Mouse (Mus musculus) embryonic facial prominence, embryonic 11.5 days (tissue): ENCODE measurements around the gene Madd. TPM values are rescaled to one million over a fixed set of nuclear protein-coding genes. Genes with fewer than 3 reads are reported as not detected.

Experiments
- ATAC-seq: fragments of 200-750 bp; cut with Nextera tagmentation; replicated peaks from 2 replicates; pipeline ENCODE4 v1.8.0; 2017; ENCODE audit warnings: low read depth; ENCODE audit not compliant: insufficient number of reproducible peaks, low FRiP score, low TSS enrichment
- DNase-seq: peaks from one replicate; pipeline ENCODE4 v3.0.0-alpha.2; 2015; ENCODE audit warnings: low spot score
- H3K27ac ChIP-seq: fragments of 300-500 bp; sonication (generic); replicated peaks from 2 replicates; pipeline ENCODE4 v1.5.1; 2014; ENCODE audit warnings: mild to moderate bottlenecking, low read depth, low read length, control low read depth
- H3K27me3 ChIP-seq: fragments of 300-500 bp; sonication (generic); 2 replicates; pipeline ENCODE4 v1.6.1; 2014; ENCODE audit warnings: mild to moderate bottlenecking, low read length, moderate library complexity, mixed read lengths; ENCODE audit not compliant: control insufficient read depth, insufficient read depth
- H3K36me3 ChIP-seq: fragments of 300-500 bp; sonication (generic); replicated peaks from 2 replicates; pipeline ENCODE4 v1.6.1; 2014; ENCODE audit warnings: low read depth, mild to moderate bottlenecking, low read length, moderate library complexity, mixed read lengths; ENCODE audit not compliant: control insufficient read depth, insufficient read depth
- H3K4me1 ChIP-seq: fragments of 300-500 bp; sonication (generic); 2 replicates; pipeline ENCODE4 v1.6.1; 2014; ENCODE audit warnings: low read length, mixed read lengths; ENCODE audit not compliant: control insufficient read depth, insufficient read depth
- H3K4me2 ChIP-seq: fragments of 300-500 bp; sonication (generic); 2 replicates; pipeline ENCODE4 v1.6.1; 2014; ENCODE audit warnings: low read depth, mild to moderate bottlenecking, control low read depth, low read length, moderate library complexity
- H3K4me3 ChIP-seq: fragments of 300-500 bp; sonication (generic); 2 replicates; pipeline ENCODE4 v1.5.1; 2014; ENCODE audit warnings: low read depth, low read length, control low read depth
- H3K9ac ChIP-seq: fragments of 300-500 bp; sonication (generic); replicated peaks from 2 replicates; pipeline ENCODE4 v1.6.1; 2014; ENCODE audit warnings: mild to moderate bottlenecking, control low read depth, low read length
- H3K9me3 ChIP-seq: fragments of 300-500 bp; sonication (generic); replicated peaks from 2 replicates; pipeline ENCODE4 v1.6.1; 2016; ENCODE audit warnings: mild to moderate bottlenecking, low read length, inconsistent platforms, mixed read lengths; ENCODE audit not compliant: control insufficient read depth
- WGBS: fragments of 180-500 bp; shearing (Covaris S2); extraction: QIAGEN DNeasy Blood & Tissue Kit; methylation state at CpG from one replicate; pipeline ENCODE4 v1.1.7; 2014; 5-methylcytosine and 5-hydroxymethylcytosine counted together
- polyA plus RNA-seq: library from polyadenylated mRNA; unstranded; fragments of >200 nt; fragmentation: Nextera tagmentation; extraction: Ambion mirVana; gene quantifications from 2 replicates; pipeline ENCODE4 v1.2.1, GENCODE M21; 2014

Gene Madd
- polyA plus RNA-seq: 7.9 and 8.0 TPM in 2 replicates

- ATAC-seq (no peak), DNase-seq (no peak)
- WGBS: 67% methylated on average over 15 of the region's 15 CpGs
Observed at GRCm38 (mm10) chr2:91183711-91184405, at the start of gene Madd. Madd (minus strand) TSS chr2:91183837.

GRCm38 (mm10) chr2:91229735-91230134 is 46.1 kb upstream of the Madd start:
- Histone ChIP-seq H3K27me3 (no peaks in the 10 kb centered on the region), H3K4me3 (no peak overlapping the region), H3K27ac (no peak overlapping the region), H3K4me2 (no peak overlapping the region), H3K9me3 (no peaks in the 10 kb centered on the region), H3K36me3 (no peaks in the 10 kb centered on the region), H3K9ac (no peak overlapping the region), H3K4me1 (no peaks in the 10 kb centered on the region)
- WGBS: 74% methylated on average over 2 of the region's 2 CpGs
- ATAC-seq (no peak), DNase-seq (no peak)

More at GRCm38 (mm10) chr2:91183711-91184405, at the start of gene Madd:
- Histone ChIP-seq H3K27me3 (no peaks in the 10 kb centered on the region), H3K9ac (peak within 1 kb of the TSS; percentile 68), H3K9me3 (no peaks in the 10 kb centered on the region), H3K36me3 (no peaks in the 10 kb centered on the region), H3K4me1 (no peaks in the 10 kb centered on the region), H3K4me3 (peak within 1 kb of the TSS; percentile 87), H3K27ac (peak within 1 kb of the TSS; percentile 72), H3K4me2 (peak within 1 kb of the TSS; percentile 78)

GRCm38 (mm10) chr2:91223614-91224013 is 40.0 kb upstream of the Madd start:
- WGBS: 81% methylated on average over 2 of the region's 2 CpGs
- no peak overlapping the region for H3K4me2 ChIP-seq

GRCm38 (mm10) chr2:91220501-91220900 is 36.9 kb upstream of the Madd start:
- no peak overlapping the region for H3K4me2 ChIP-seq
- H3K4me3 ChIP-seq: no peak overlapping the region
- H3K27me3 ChIP-seq: no peaks in the 10 kb centered on the region
- H3K36me3 ChIP-seq: no peaks in the 10 kb centered on the region
- H3K9ac ChIP-seq: no peak overlapping the region
- ATAC-seq: no peak
- DNase-seq: no peak
- WGBS: 97% methylated on average over 3 of the region's 3 CpGs
- H3K4me1 ChIP-seq: no peaks in the 10 kb centered on the region
- no peaks in the 10 kb centered on the region for H3K9me3 ChIP-seq
- no peak overlapping the region for H3K27ac ChIP-seq

More at GRCm38 (mm10) chr2:91223614-91224013, 40.0 kb upstream of the Madd start:
- no peaks in the 10 kb centered on the region for H3K27me3 ChIP-seq
- H3K9me3 ChIP-seq: no peaks in the 10 kb centered on the region
- no peak overlapping the region for H3K4me3 ChIP-seq
- H3K27ac ChIP-seq: no peak overlapping the region
- H3K36me3 ChIP-seq: no peaks in the 10 kb centered on the region
- DNase-seq: no peak
- H3K9ac ChIP-seq: no peak overlapping the region
- no peaks in the 10 kb centered on the region for H3K4me1 ChIP-seq
- ATAC-seq: no peak

- no peak overlapping the region for H3K9ac ChIP-seq
- DNase-seq: no peak
- H3K27me3 ChIP-seq: no peaks in the 10 kb centered on the region
Observed at GRCm38 (mm10) chr2:91217032-91217431, 33.4 kb upstream of the Madd start.

GRCm38 (mm10) chr2:91213311-91213710 is 29.7 kb upstream of the Madd start:
- H3K9ac ChIP-seq: no peak overlapping the region
- no peak overlapping the region for H3K4me3 ChIP-seq
- no peaks in the 10 kb centered on the region; the same call in 1 of the 2 replicates for H3K36me3 ChIP-seq
- no peaks in the 10 kb centered on the region for H3K27me3 ChIP-seq
- no peaks in the 10 kb centered on the region for H3K9me3 ChIP-seq
- no peaks in the 10 kb centered on the region for H3K4me1 ChIP-seq
- ATAC-seq (no peak), DNase-seq (no peak)
- H3K4me2 ChIP-seq: no peak overlapping the region
- no peak overlapping the region for H3K27ac ChIP-seq

More at GRCm38 (mm10) chr2:91217032-91217431, 33.4 kb upstream of the Madd start:
- 76% methylated on average over 4 of the region's 4 CpGs for WGBS
- no peak overlapping the region for H3K4me3 ChIP-seq
- no peaks in the 10 kb centered on the region for H3K9me3 ChIP-seq
- no peak for ATAC-seq
- H3K27ac ChIP-seq: no peak overlapping the region
- no peak overlapping the region for H3K4me2 ChIP-seq
- no peaks in the 10 kb centered on the region for H3K36me3 ChIP-seq
- no peaks in the 10 kb centered on the region for H3K4me1 ChIP-seq

- no peak for DNase-seq
- H3K4me1 ChIP-seq: no peaks in the 10 kb centered on the region
- H3K36me3 ChIP-seq: peaks cover 4% of the 10 kb centered on the region
- 90% methylated on average over 9 of the region's 9 CpGs for WGBS
- no peak overlapping the region for H3K4me2 ChIP-seq
- no peak overlapping the region for H3K27ac ChIP-seq
- no peak overlapping the region for H3K9ac ChIP-seq
- H3K4me3 ChIP-seq: no peak overlapping the region
- no peaks in the 10 kb centered on the region for H3K27me3 ChIP-seq
- no peak for ATAC-seq
- no peaks in the 10 kb centered on the region for H3K9me3 ChIP-seq
Observed at GRCm38 (mm10) chr2:91206254-91206775, 22.7 kb upstream of the Madd start.

- ATAC-seq: peak; percentile 77; the same call in 1 of the 2 replicates
- Histone ChIP-seq H3K4me1 (no peaks in the 10 kb centered on the region), H3K4me2 (peak overlapping the region; percentile 57), H3K27me3 (no peaks in the 10 kb centered on the region), H3K9me3 (no peaks in the 10 kb centered on the region), H3K9ac (peak overlapping the region; percentile 79), H3K4me3 (peak overlapping the region; percentile 69), H3K27ac (peak overlapping the region; percentile 74), H3K36me3 (peaks cover 4% of the 10 kb centered on the region)
- no peak for DNase-seq
- WGBS: 11% methylated on average over 20 of the region's 20 CpGs
Observed at GRCm38 (mm10) chr2:91202972-91203656, 19.5 kb upstream of the Madd start.
